Mouse (Mus musculus): ENCODE data around the gene Cx3cr1. TPM values are rescaled to one million over a fixed set of nuclear protein-coding genes. Genes with fewer than 3 reads are reported as not detected.

Cx3cr1 gene
- polyA plus RNA-seq, 1 experiment: not detected

GRCm38 (mm10) chr9:119994207-119994606, 75.5 kb downstream of the Cx3cr1 start:
- no peak overlapping the region for H3K9ac ChIP-seq (ENCODE audit: low read depth, poor library complexity, severe bottlenecking)
- H3K27ac ChIP-seq (ENCODE audit: insufficient read depth, low read length): no peak overlapping the region
- peaks cover 4% of the 10 kb centered on the region for H3K4me1 ChIP-seq (ENCODE audit: control insufficient read depth, insufficient read depth, low read length)
- no peak overlapping the region for H3K4me3 ChIP-seq (ENCODE audit: low read depth, low read length)
- TF ChIP-seq POLR2A (IDR thresholded peaks at IDR 0.05; ENCODE audit: insufficient read depth, low read length): no peak
- 0 out of 2 replicates have a peak, but pooled peaks have one; percentile 26 for TF ChIP-seq EP300 (IDR thresholded peaks at IDR 0.05; ENCODE audit: insufficient read depth, low read depth, low read length)
- H3K9me3 ChIP-seq (replicated peaks; ENCODE audit: control insufficient read depth, insufficient read depth, low read length, poor library complexity, severe bottlenecking): no peaks in the 10 kb centered on the region
- no peaks in the 10 kb centered on the region for H3K36me3 ChIP-seq (ENCODE audit: control insufficient read depth, insufficient read depth, low read length, poor library complexity, severe bottlenecking)
- H3K27me3 ChIP-seq (ENCODE audit: control insufficient read depth, insufficient read depth, low read length, poor library complexity, severe bottlenecking): no peaks in the 10 kb centered on the region

- TF ChIP-seq EP300 (IDR thresholded peaks at IDR 0.05; ENCODE audit: insufficient read depth, low read depth, low read length): no peak
- no peak for TF ChIP-seq CTCF (IDR thresholded peaks at IDR 0.05; ENCODE audit: low read depth, low read length)
- no peak for TF ChIP-seq POLR2A (IDR thresholded peaks at IDR 0.05; ENCODE audit: insufficient read depth, low read length)
- H3K9ac ChIP-seq (ENCODE audit: low read depth, poor library complexity, severe bottlenecking): no peak overlapping the region
- no peak overlapping the region for H3K27ac ChIP-seq (ENCODE audit: insufficient read depth, low read length)
- H3K4me3 ChIP-seq (ENCODE audit: low read depth, low read length): no peak overlapping the region
- no peaks in the 10 kb centered on the region for H3K9me3 ChIP-seq (replicated peaks; ENCODE audit: control insufficient read depth, insufficient read depth, low read length, poor library complexity, severe bottlenecking)
- peaks cover 4% of the 10 kb centered on the region for H3K4me1 ChIP-seq (ENCODE audit: control insufficient read depth, insufficient read depth, low read length)
- H3K36me3 ChIP-seq (ENCODE audit: control insufficient read depth, insufficient read depth, low read length, poor library complexity, severe bottlenecking): no peaks in the 10 kb centered on the region
- no peaks in the 10 kb centered on the region for H3K27me3 ChIP-seq (ENCODE audit: control insufficient read depth, insufficient read depth, low read length, poor library complexity, severe bottlenecking)
Measured at GRCm38 (mm10) chr9:119993092-119993844, 76.4 kb downstream of the Cx3cr1 start.

GRCm38 (mm10) chr9:119991310-119991709, 78.4 kb downstream of the Cx3cr1 start:
- Histone ChIP-seq H3K4me3 (ENCODE audit: low read depth, low read length) (no peak overlapping the region), H3K36me3 (ENCODE audit: control insufficient read depth, insufficient read depth, low read length, poor library complexity, severe bottlenecking) (no peaks in the 10 kb centered on the region), H3K9ac (ENCODE audit: low read depth, poor library complexity, severe bottlenecking) (no peak overlapping the region), H3K27me3 (ENCODE audit: control insufficient read depth, insufficient read depth, low read length, poor library complexity, severe bottlenecking) (no peaks in the 10 kb centered on the region), H3K9me3 (replicated peaks; ENCODE audit: control insufficient read depth, insufficient read depth, low read length, poor library complexity, severe bottlenecking) (no peaks in the 10 kb centered on the region), H3K4me1 (ENCODE audit: control insufficient read depth, insufficient read depth, low read length) (peaks cover 4% of the 10 kb centered on the region), H3K27ac (ENCODE audit: insufficient read depth, low read length) (no peak overlapping the region)
- TF ChIP-seq EP300 (IDR thresholded peaks at IDR 0.05; ENCODE audit: insufficient read depth, low read depth, low read length) (peak; percentile 73), CTCF (IDR thresholded peaks at IDR 0.05; ENCODE audit: low read depth, low read length) (no peak)

GRCm38 (mm10) chr9:119988304-119988703, 81.4 kb downstream of the Cx3cr1 start:
- Histone ChIP-seq H3K27ac (ENCODE audit: insufficient read depth, low read length) (0 out of 2 replicates have a peak overlapping the region, but pooled peaks have one; percentile 29), H3K36me3 (ENCODE audit: control insufficient read depth, insufficient read depth, low read length, poor library complexity, severe bottlenecking) (no peaks in the 10 kb centered on the region), H3K9ac (ENCODE audit: low read depth, poor library complexity, severe bottlenecking) (no peak overlapping the region), H3K27me3 (ENCODE audit: control insufficient read depth, insufficient read depth, low read length, poor library complexity, severe bottlenecking) (no peaks in the 10 kb centered on the region), H3K4me3 (ENCODE audit: low read depth, low read length) (no peak overlapping the region), H3K9me3 (replicated peaks; ENCODE audit: control insufficient read depth, insufficient read depth, low read length, poor library complexity, severe bottlenecking) (no peaks in the 10 kb centered on the region), H3K4me1 (ENCODE audit: control insufficient read depth, insufficient read depth, low read length) (peaks cover 5% of the 10 kb centered on the region)
- TF ChIP-seq POLR2A (IDR thresholded peaks at IDR 0.05; ENCODE audit: insufficient read depth, low read length): peak; percentile 74
- no peak for TF ChIP-seq EP300 (IDR thresholded peaks at IDR 0.05; ENCODE audit: insufficient read depth, low read depth, low read length)

GRCm38 (mm10) chr9:119985881-119986574, 83.7 kb downstream of the Cx3cr1 start:
- Histone ChIP-seq H3K4me1 (ENCODE audit: control insufficient read depth, insufficient read depth, low read length) (peaks cover 6% of the 10 kb centered on the region), H3K27ac (ENCODE audit: insufficient read depth, low read length) (no peak overlapping the region)
- no peak for TF ChIP-seq EP300 (IDR thresholded peaks at IDR 0.05; ENCODE audit: insufficient read depth, low read depth, low read length)
- no peak for TF ChIP-seq CTCF (IDR thresholded peaks at IDR 0.05; ENCODE audit: low read depth, low read length)
- TF ChIP-seq POLR2A (IDR thresholded peaks at IDR 0.05; ENCODE audit: insufficient read depth, low read length): no peak

GRCm38 (mm10) chr9:119984536-119985011, 85.1 kb downstream of the Cx3cr1 start, which contains the start of gene Csrnp1:
Csrnp1 (minus strand) TSS chr9:119984658.
- Histone ChIP-seq H3K4me1 (ENCODE audit: control insufficient read depth, insufficient read depth, low read length) (peaks cover 16% of the 10 kb centered on the region), H3K27ac (ENCODE audit: insufficient read depth, low read length) (peak within 1 kb of the TSS; percentile 95)
- TF ChIP-seq EP300 (IDR thresholded peaks at IDR 0.05; ENCODE audit: insufficient read depth, low read depth, low read length) (peak; percentile 78), POLR2A (IDR thresholded peaks at IDR 0.05; ENCODE audit: insufficient read depth, low read length) (peak; percentile 96), CTCF (IDR thresholded peaks at IDR 0.05; ENCODE audit: low read depth, low read length) (no peak)

More at GRCm38 (mm10) chr9:119985881-119986574, 83.7 kb downstream of the Cx3cr1 start:
- H3K36me3 ChIP-seq (ENCODE audit: control insufficient read depth, insufficient read depth, low read length, poor library complexity, severe bottlenecking): no peaks in the 10 kb centered on the region
- no peaks in the 10 kb centered on the region for H3K9me3 ChIP-seq (replicated peaks; ENCODE audit: control insufficient read depth, insufficient read depth, low read length, poor library complexity, severe bottlenecking)
- no peaks in the 10 kb centered on the region for H3K27me3 ChIP-seq (ENCODE audit: control insufficient read depth, insufficient read depth, low read length, poor library complexity, severe bottlenecking)
- 0 out of 2 replicates have a peak overlapping the region, but pooled peaks have one; percentile 45 for H3K9ac ChIP-seq (ENCODE audit: low read depth, poor library complexity, severe bottlenecking)
- H3K4me3 ChIP-seq (ENCODE audit: low read depth, low read length): no peak overlapping the region

More at GRCm38 (mm10) chr9:119984536-119985011, 85.1 kb downstream of the Cx3cr1 start, which contains the start of gene Csrnp1:
- no peaks in the 10 kb centered on the region for H3K27me3 ChIP-seq (ENCODE audit: control insufficient read depth, insufficient read depth, low read length, poor library complexity, severe bottlenecking)
- H3K36me3 ChIP-seq (ENCODE audit: control insufficient read depth, insufficient read depth, low read length, poor library complexity, severe bottlenecking): no peaks in the 10 kb centered on the region
- H3K9ac ChIP-seq (ENCODE audit: low read depth, poor library complexity, severe bottlenecking): peak within 1 kb of the TSS; percentile 82
- no peaks in the 10 kb centered on the region for H3K9me3 ChIP-seq (replicated peaks; ENCODE audit: control insufficient read depth, insufficient read depth, low read length, poor library complexity, severe bottlenecking)
- peak within 1 kb of the TSS; percentile 92 for H3K4me3 ChIP-seq (ENCODE audit: low read depth, low read length)
